Comparison of ENCODE assay signal across 8 mouse cellular contexts in the genomic region with DNA sequence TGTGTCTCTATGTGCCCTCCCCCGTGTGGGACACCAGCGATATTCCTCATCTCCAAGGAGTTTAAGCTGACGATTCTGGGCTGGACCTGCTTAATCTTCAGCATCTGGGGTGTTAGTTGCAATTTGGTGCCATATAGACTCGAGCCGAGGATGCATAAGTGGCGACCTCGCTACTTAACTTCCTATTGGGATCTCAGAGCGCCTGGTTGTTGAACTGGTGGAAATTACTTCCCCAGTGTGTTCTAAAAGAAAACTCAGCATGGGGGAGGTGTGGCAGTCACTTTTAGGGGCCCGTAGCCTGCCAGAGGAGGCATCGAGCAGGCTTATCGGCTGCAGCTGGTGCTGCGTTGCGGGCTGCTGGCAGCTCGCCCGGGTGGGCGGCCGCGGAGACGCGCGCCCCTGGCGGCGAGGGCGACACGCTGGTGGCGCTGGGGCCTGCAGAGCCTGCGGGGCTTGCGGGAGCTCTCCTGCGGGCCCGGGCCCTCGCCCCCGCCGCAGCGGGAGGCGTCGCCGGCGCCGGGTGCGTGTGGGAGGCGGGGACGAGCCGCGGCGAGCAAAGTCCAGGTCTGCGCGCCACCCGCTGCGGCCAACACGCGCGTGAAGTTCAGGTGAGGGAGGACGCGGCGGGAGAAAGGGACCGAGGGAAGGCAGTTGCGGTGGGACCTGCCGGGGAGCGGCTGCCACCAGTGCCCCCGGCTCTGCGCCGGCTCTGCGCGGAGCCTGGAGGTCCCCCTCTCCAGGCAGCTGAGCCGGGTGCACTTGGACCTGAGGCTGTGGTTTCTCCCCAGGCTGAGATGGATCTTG. TPM values are rescaled to one million over a fixed set of nuclear protein-coding genes. Genes with fewer than 3 reads are reported as not detected.
DNase-seq lines count a peak whose midpoint lies in the region; ATAC-seq and TF ChIP-seq lines count a peak whose summit lies in the region.

Gene Abcb4 (plus strand): TSS at position 418 of the 804 bp plus-strand sequence.

- peaks cover 4% of the 10 kb centered on the region; the same call in 1 of the 2 replicates for H3K9me3 ChIP-seq in embryonic facial prominence, embryonic 14.5 days (ENCODE audit: control insufficient read depth, low read length)
- 0 out of 2 replicates have a peak, but pooled peaks cover 4% of the 10 kb centered on the region for H3K9me3 ChIP-seq in limb, embryonic 12.5 days
- H3K9me3 ChIP-seq in midbrain, embryonic 13.5 days, result no peaks in the 10 kb centered on the region

- H3K9ac ChIP-seq in embryonic facial prominence, embryonic 14.5 days (ENCODE audit: low read depth, low read length), result peak within 1 kb of the TSS; percentile 65
- peak within 1 kb of the TSS; percentile 58 for H3K9ac ChIP-seq in limb, embryonic 12.5 days (replicated peaks)
- peak within 1 kb of the TSS; percentile 78 for H3K9ac ChIP-seq in midbrain, embryonic 13.5 days (replicated peaks)

- H3K36me3 ChIP-seq in embryonic facial prominence, embryonic 14.5 days (ENCODE audit: control insufficient read depth, insufficient read depth, low read length), result no peaks in the 10 kb centered on the region
- no peaks in the 10 kb centered on the region for H3K36me3 ChIP-seq in limb, embryonic 12.5 days
- no peaks in the 10 kb centered on the region for H3K36me3 ChIP-seq in midbrain, embryonic 13.5 days
- no peaks in the 10 kb centered on the region for H3K36me3 ChIP-seq in small intestine, adult 2 months (ENCODE audit: control insufficient read depth, insufficient read depth, low read length)

- no peak within 1 kb of the TSS for H3K27ac ChIP-seq in embryonic facial prominence, embryonic 14.5 days (replicated peaks; ENCODE audit: low read depth, low read length)
- no peak within 1 kb of the TSS for H3K27ac ChIP-seq in limb, embryonic 12.5 days
- H3K27ac ChIP-seq in midbrain, embryonic 13.5 days, result no peak within 1 kb of the TSS
- H3K27ac ChIP-seq in small intestine, adult 2 months (ENCODE audit: insufficient read depth, low read depth, low read length), result no peak within 1 kb of the TSS

- TF ChIP-seq CTCF in small intestine, adult 2 months (IDR thresholded peaks at IDR 0.05; ENCODE audit: extremely low read depth, insufficient read length, insufficient replicate concordance, low read depth, low read length), result no peak

- H3K27me3 ChIP-seq in embryonic facial prominence, embryonic 14.5 days (replicated peaks; ENCODE audit: control insufficient read depth, insufficient read depth, low read length), result peaks cover 24% of the 10 kb centered on the region
- H3K27me3 ChIP-seq in limb, embryonic 12.5 days, result peaks cover 39% of the 10 kb centered on the region
- H3K27me3 ChIP-seq in midbrain, embryonic 13.5 days, result peaks cover 23% of the 10 kb centered on the region
- no peaks in the 10 kb centered on the region for H3K27me3 ChIP-seq in small intestine, adult 2 months (ENCODE audit: control insufficient read depth, insufficient read depth, low read length)

- H3K4me3 ChIP-seq in embryonic facial prominence, embryonic 14.5 days (ENCODE audit: low read depth, low read length), result peak within 1 kb of the TSS; percentile 63
- H3K4me3 ChIP-seq in limb, embryonic 12.5 days (replicated peaks), result peak within 1 kb of the TSS; percentile 63
- peak within 1 kb of the TSS; percentile 64 for H3K4me3 ChIP-seq in midbrain, embryonic 13.5 days (replicated peaks)
- peak within 1 kb of the TSS; percentile 66 for H3K4me3 ChIP-seq in small intestine, adult 2 months (ENCODE audit: low read depth, low read length)

- TF ChIP-seq POLR2A in small intestine, adult 2 months (IDR thresholded peaks at IDR 0.05; ENCODE audit: low read depth, low read length), result no peak

- H3K4me1 ChIP-seq in embryonic facial prominence, embryonic 14.5 days (ENCODE audit: control insufficient read depth, insufficient read depth, low read length), result 0 out of 2 replicates have a peak, but pooled peaks cover 6% of the 10 kb centered on the region
- peaks cover 9% of the 10 kb centered on the region for H3K4me1 ChIP-seq in limb, embryonic 12.5 days (replicated peaks)
- H3K4me1 ChIP-seq in midbrain, embryonic 13.5 days (replicated peaks), result peaks cover 12% of the 10 kb centered on the region
- H3K4me1 ChIP-seq in small intestine, adult 2 months (ENCODE audit: control insufficient read depth, insufficient read depth, insufficient read length, low read length), result 0 out of 2 replicates have a peak, but pooled peaks cover 2% of the 10 kb centered on the region

- peak; percentile 89 for ATAC-seq in embryonic facial prominence, embryonic 14.5 days (ENCODE audit: low read depth)
- ATAC-seq in limb, embryonic 12.5 days (ENCODE audit: insufficient number of reproducible peaks, insufficient read depth, low FRiP score, low TSS enrichment, low read depth), result peak; percentile 81
- ATAC-seq in midbrain, embryonic 13.5 days, result peak; percentile 97

- WGBS in embryonic facial prominence, embryonic 14.5 days, result 1% methylated on average over 22 of the region's 65 CpGs
- WGBS in limb, embryonic 12.5 days, result under 1% methylated on average over 65 of the region's 65 CpGs
- WGBS in midbrain, embryonic 13.5 days, result under 1% methylated on average over 64 of the region's 65 CpGs
- WGBS in small intestine, adult 2 months, result under 1% methylated on average over 64 of the region's 65 CpGs

- peak within 1 kb of the TSS; percentile 95 for H3K4me2 ChIP-seq in embryonic facial prominence, embryonic 14.5 days (ENCODE audit: low read depth, low read length)
- peak within 1 kb of the TSS; percentile 96 for H3K4me2 ChIP-seq in limb, embryonic 12.5 days
- peak within 1 kb of the TSS; percentile 85 for H3K4me2 ChIP-seq in midbrain, embryonic 13.5 days (replicated peaks)

- peak; percentile 30 for DNase-seq in urinary bladder, adult 2 months (ENCODE audit: low spot score)
- no peak for DNase-seq in urinary bladder, postnatal 10 days (ENCODE audit: low spot score)
- peak; percentile 57 for DNase-seq in embryonic facial prominence, embryonic 14.5 days (ENCODE audit: low spot score)
- peak; percentile 35 for DNase-seq in heart, adult 8-10 months (ENCODE audit: low spot score)
- peak; percentile 12 to 43 for DNase-seq in kidney, adult 8-10 months

RNA-seq across cellular contexts. Expression of gene Abcb4, which starts in this region (rescaled TPM):
- polyA plus RNA-seq in urinary bladder, adult 2 months (2012; rRNA removed), result 0.18 and 0.31 TPM in 2 replicates
- polyA plus RNA-seq in embryonic facial prominence, embryonic 14.5 days (2014; fragmentation: Nextera tagmentation; extraction: Ambion mirVana), result 0.47 and 0.60 TPM in 2 replicates
- 10 to 100 TPM; 20.1 to 27.8 (median 21.8) TPM for total RNA-seq in heart, adult 8-10 months (2022)
- polyA plus RNA-seq in limb, embryonic 12.5 days (2016; fragmentation: Nextera tagmentation; extraction: Ambion mirVana), result 0.60 and 0.83 TPM in 2 replicates
- polyA plus RNA-seq in midbrain, embryonic 13.5 days (2015; fragmentation: Nextera tagmentation; extraction: Ambion mirVana), result 0.54 and 0.63 TPM in 2 replicates
- polyA plus RNA-seq in small intestine, adult 2 months (2012; rRNA removed), result 0.11 TPM in 1 of 2 replicates, not detected in the other

Comparison
In these comparisons a context has a peak if more than half of its experiments do, and no peak if none do; other contexts are left out.
1. Peak in DNase-seq in urinary bladder, adult 2 months; RNA of the gene not detected or under 1 TPM.
2. Peak in DNase-seq, ATAC-seq, H3K4me3 ChIP-seq, H3K9ac ChIP-seq and H3K4me2 ChIP-seq in embryonic facial prominence, embryonic 14.5 days; RNA of the gene not detected or under 1 TPM.
3. Peak in ATAC-seq, H3K4me3 ChIP-seq, H3K9ac ChIP-seq and H3K4me2 ChIP-seq in limb, embryonic 12.5 days; RNA of the gene not detected or under 1 TPM.
4. Peak in ATAC-seq, H3K4me3 ChIP-seq, H3K9ac ChIP-seq and H3K4me2 ChIP-seq in midbrain, embryonic 13.5 days; RNA of the gene not detected or under 1 TPM.